Comparison of ENCODE assay signal across 13 mouse cellular contexts in genomic region chr12:100530871-100531270, GRCm38 (mm10). TPM values are rescaled to one million over a fixed set of nuclear protein-coding genes. Genes with fewer than 3 reads are reported as not detected.
DNase-seq lines count a peak whose midpoint lies in the region; ATAC-seq and TF ChIP-seq lines count a peak whose summit lies in the region.
"Had no signal": no experiment of that assay in that cellular context is flagged by ENCODE, and none has a peak within 500 bp of the region (broad histone marks: within the 10 kb centered on the region; RNA-seq: fewer than 3 reads in every experiment).

No protein-coding gene starts in this region.

- ATAC-seq in lung, embryonic 14.5 days (ENCODE audit: insufficient read depth): no peak
- ATAC-seq in megakaryocyte, adult 5-6 weeks (ENCODE audit: poor library complexity, severe bottlenecking): peak; percentile 90
- no peak for ATAC-seq in intestine, embryonic 15.5 days
- ATAC-seq: Patski had no signal

- no peaks in the 10 kb centered on the region for H3K4me1 ChIP-seq in lung, embryonic 14.5 days (ENCODE audit: insufficient read depth)
- peaks cover 64% of the 10 kb centered on the region for H3K4me1 ChIP-seq in bone marrow macrophage, adult 2 months (ENCODE audit: control insufficient read depth, insufficient read depth, low read length)
- peaks cover 14% of the 10 kb centered on the region for H3K4me1 ChIP-seq in intestine, embryonic 15.5 days (replicated peaks)

- no peak overlapping the region for H3K9ac ChIP-seq in lung, embryonic 14.5 days
- H3K9ac ChIP-seq in intestine, embryonic 15.5 days: no peak overlapping the region
- H3K9ac ChIP-seq: hindbrain, embryonic 14.5 days had no signal

- WGBS in lung, embryonic 14.5 days: 70% methylated on average over 5 of the region's 5 CpGs
- WGBS in intestine, embryonic 15.5 days: 82% methylated on average over 5 of the region's 5 CpGs

- TF ChIP-seq CTCF in gastrocnemius, adult 2 months (IDR thresholded peaks at IDR 0.05): no peak
- no peak for TF ChIP-seq CTCF in lung, embryonic 14.5 days (IDR thresholded peaks at IDR 0.05; ENCODE audit: low read depth)
- no peak for TF ChIP-seq CTCF in bone marrow macrophage, adult 2 months (IDR thresholded peaks at IDR 0.05; ENCODE audit: low read depth, low read length)

- DNase-seq in gastrocnemius, adult 2 months: no peak
- no peak for DNase-seq in gastrocnemius, postnatal 36 days
- peak; percentile 31 for DNase-seq in lung, embryonic 14.5 days
- no peak for DNase-seq in lung, postnatal 14 days
- DNase-seq in layer of hippocampus, postnatal 36 days: no peak
- DNase-seq: kidney, postnatal 14 days had no signal

- TF ChIP-seq POLR2A in bone marrow macrophage, adult 2 months (IDR thresholded peaks at IDR 0.05; ENCODE audit: borderline replicate concordance, low read depth, low read length): no peak

- H3K27me3 ChIP-seq in lung, embryonic 14.5 days (ENCODE audit: insufficient read depth, low read length): no peaks in the 10 kb centered on the region
- no peaks in the 10 kb centered on the region for H3K27me3 ChIP-seq in intestine, embryonic 15.5 days (replicated peaks)
- H3K27me3 ChIP-seq: megakaryocyte, embryonic 14.5 days; Patski had no signal

- intact Hi-C loops in gastrocnemius, adult 2 months (cut with DNase I): no loop called here
- intact Hi-C loops in gastrocnemius, postnatal 36 days (cut with DNase I): no loop called here

- H3K4me3 ChIP-seq in gastrocnemius, adult 2 months: no peak overlapping the region
- H3K4me3 ChIP-seq in lung, embryonic 14.5 days (ENCODE audit: low read depth, low read length): no peak overlapping the region
- no peak overlapping the region for H3K4me3 ChIP-seq in bone marrow macrophage, adult 2 months (ENCODE audit: insufficient read depth, low read length)
- no peak overlapping the region for H3K4me3 ChIP-seq in intestine, embryonic 15.5 days (replicated peaks)
- H3K4me3 ChIP-seq: myocyte had no signal

- no peaks in the 10 kb centered on the region for H3K36me3 ChIP-seq in lung, embryonic 14.5 days (ENCODE audit: insufficient read depth)
- no peaks in the 10 kb centered on the region for H3K36me3 ChIP-seq in intestine, embryonic 15.5 days

- no peak overlapping the region for H3K4me2 ChIP-seq in lung, embryonic 14.5 days
- H3K4me2 ChIP-seq in intestine, embryonic 15.5 days (replicated peaks): no peak overlapping the region
- H3K4me2 ChIP-seq: hindbrain, embryonic 14.5 days had no signal

- H3K9me3 ChIP-seq in lung, embryonic 14.5 days (ENCODE audit: low read depth, low read length): no peaks in the 10 kb centered on the region
- no peaks in the 10 kb centered on the region for H3K9me3 ChIP-seq in intestine, embryonic 15.5 days

- peak overlapping the region; percentile 89 for H3K27ac ChIP-seq in gastrocnemius, adult 2 months
- H3K27ac ChIP-seq in lung, embryonic 14.5 days (ENCODE audit: low read depth): no peak overlapping the region
- peak overlapping the region; percentile 28 for H3K27ac ChIP-seq in bone marrow macrophage, adult 2 months (ENCODE audit: insufficient read depth, low read depth, low read length)
- H3K27ac ChIP-seq in intestine, embryonic 15.5 days: no peak overlapping the region
- H3K27ac ChIP-seq: hindbrain, embryonic 14.5 days had no signal

RNA-seq across cellular contexts. Expression of gene Ttc7b, which starts 10.2 kb away (rescaled TPM):
- total RNA-seq in gastrocnemius, adult 2 months (2021): 100 to 1,000 TPM; 147 to 160 TPM
- total RNA-seq in gastrocnemius, postnatal 36 days (2021): 100 to 1,000 TPM; 138 to 139 TPM
- polyA plus RNA-seq in lung, embryonic 14.5 days (2014; fragmentation: Nextera tagmentation; extraction: Ambion mirVana): 6.3 and 8.1 TPM in 2 replicates
- polyA plus RNA-seq in bone marrow macrophage, adult 2 months (2012; ENCODE audit: insufficient read depth, insufficient read length, missing spikeins): 18.8 and 19.4 TPM in 2 replicates
- 26.2 and 28.9 TPM in 2 replicates for total RNA-seq in megakaryocyte, adult 5-6 weeks (2015)
- 14.4 and 16.9 TPM in 2 replicates for total RNA-seq in megakaryocyte, adult 5-6 weeks (2017)
- 100 to 1,000 TPM; 160 to 183 TPM for total RNA-seq in layer of hippocampus, postnatal 36 days (2021)
- 3.4 and 4.0 TPM in 2 replicates for polyA plus RNA-seq in intestine, embryonic 15.5 days (2015; fragmentation: Nextera tagmentation; extraction: Ambion mirVana)

Comparison
In these comparisons a context has a peak if more than half of its experiments do, and no peak if none do; other contexts are left out.
1. H3K27ac ChIP-seq: peak in gastrocnemius, adult 2 months (single experiment) and bone marrow macrophage, adult 2 months (single experiment); none in lung, embryonic 14.5 days (single experiment) and intestine, embryonic 15.5 days (single experiment).
2. RNA of gene Ttc7b, which starts 10.2 kb away (total RNA-seq): 160 to 183 TPM in layer of hippocampus, postnatal 36 days, 147 to 160 TPM in gastrocnemius, adult 2 months and 138 to 139 TPM in gastrocnemius, postnatal 36 days; 14.4 to 28.9 TPM in megakaryocyte, adult 5-6 weeks; every median in the first group is over 4 times any median in the second.